Mouse (Mus musculus): Measurements from ENCODE around the gene Znrf4.
"Not testable (repeated sequence)": the region's sequence is repeated elsewhere in the genome, so short reads cannot be mapped to it uniquely, and the experiment has no call there.

The Znrf4 gene

DNA sequence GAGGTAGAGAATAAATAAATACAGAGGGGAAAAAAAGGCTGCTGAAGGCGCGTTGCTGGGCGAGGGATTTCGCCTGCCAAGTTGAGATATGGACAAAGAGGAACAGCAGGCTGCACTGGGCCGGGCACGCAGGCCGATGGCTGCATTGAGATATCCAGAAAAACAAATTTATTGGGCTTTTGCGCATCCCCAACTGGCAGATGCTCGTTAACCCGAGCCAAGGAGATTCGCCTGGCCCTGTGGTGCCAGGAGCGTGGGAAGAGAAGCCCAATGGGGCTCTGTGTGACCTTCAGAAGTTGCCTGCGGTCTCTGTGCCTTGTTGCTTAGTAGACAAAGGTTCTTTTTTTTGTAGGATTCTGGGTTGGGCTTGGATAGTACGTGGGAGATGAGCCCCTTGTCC lies 24.0 kb upstream of the Znrf4 start:
- DNase-seq (ENCODE audit: low read depth, low spot score), result no peak

GRCm38 (mm10) chr17:56524943-56525342 lies 12.7 kb upstream of the Znrf4 start:
- no peak for DNase-seq (ENCODE audit: low read depth, low spot score)

- DNase-seq (ENCODE audit: low read depth, low spot score), result no peak
These were observed 10.5 kb upstream of the Znrf4 start for GRCm38 (mm10) chr17:56522744-56523143.

DNA sequence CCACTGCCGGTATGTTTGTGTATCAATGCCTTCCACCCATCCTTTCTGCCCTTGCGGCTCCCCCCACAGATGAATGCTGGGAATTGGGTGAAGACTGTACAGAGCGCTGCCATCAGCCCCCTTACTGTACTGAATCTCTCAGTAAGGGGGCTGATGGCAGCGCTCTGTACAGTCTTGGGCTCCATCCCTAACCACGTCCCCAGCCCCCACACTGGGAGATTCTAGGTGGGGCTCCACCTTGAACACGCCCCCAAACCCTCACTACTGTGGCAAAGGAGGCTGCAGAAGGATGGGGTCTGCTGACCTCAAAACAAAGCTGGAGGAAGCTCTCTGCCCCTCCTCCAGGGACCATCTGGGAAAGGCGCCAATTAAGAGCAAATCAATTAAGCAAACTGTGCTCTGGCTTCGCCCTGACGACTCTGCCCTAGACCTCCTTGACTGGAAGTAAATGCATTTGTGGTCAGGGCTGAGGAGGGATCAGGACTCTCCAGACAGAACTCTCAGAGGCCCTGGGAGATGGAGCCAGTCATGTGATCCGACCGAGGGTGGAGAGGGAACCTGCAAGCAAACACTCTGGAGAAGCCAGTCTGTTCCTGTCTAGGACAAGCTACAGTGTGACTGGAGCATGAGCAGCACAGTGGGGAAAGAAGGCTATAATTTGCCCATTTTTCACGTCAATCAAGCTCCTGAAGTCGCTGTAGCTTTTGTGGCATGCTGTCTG lies 3.6 kb upstream of the Znrf4 start:
- DNase-seq (ENCODE audit: low read depth, low spot score), result no peak

- no peak for DNase-seq (ENCODE audit: low read depth, low spot score)
These were observed 2.7 kb upstream of the Znrf4 start for GRCm38 (mm10) chr17:56514916-56515315.

GRCm38 (mm10) chr17:56514330-56514729 lies 2.1 kb upstream of the Znrf4 start:
- no peak for DNase-seq (ENCODE audit: low read depth, low spot score)

GRCm38 (mm10) chr17:56511707-56512090 lies 532 bp downstream of the Znrf4 start:
- DNase-seq (ENCODE audit: low read depth, low spot score), result no peak

- DNase-seq (ENCODE audit: low read depth, low spot score), result no peak
These were observed 1.1 kb downstream of the Znrf4 start for GRCm38 (mm10) chr17:56510970-56511706.

DNA sequence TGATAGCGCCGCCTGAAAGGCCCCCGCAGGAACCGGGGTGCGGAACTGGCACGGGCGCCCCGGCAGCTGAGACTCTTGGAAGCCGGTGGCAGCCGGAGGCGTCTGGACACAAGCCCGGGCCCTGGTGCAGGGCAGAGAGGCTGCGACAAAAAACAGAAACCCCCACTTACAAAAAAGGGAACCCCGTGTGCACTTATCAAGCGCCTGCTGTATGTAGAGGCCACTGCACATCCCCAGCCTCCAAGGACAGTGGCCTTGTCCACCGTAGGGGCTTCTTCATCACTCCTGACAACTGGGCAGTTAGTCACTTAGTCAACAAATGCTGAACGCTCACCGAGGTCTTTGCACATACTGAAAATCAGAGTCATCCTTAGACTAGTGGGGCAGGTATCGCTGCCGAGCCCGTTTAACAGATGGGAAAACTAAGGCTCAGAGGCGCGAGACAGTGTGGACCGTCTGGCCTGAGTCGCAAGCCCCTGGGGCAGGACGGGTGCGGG lies 1.7 kb downstream of the Znrf4 start:
- no peak for DNase-seq (ENCODE audit: low read depth, low spot score)

DNA sequence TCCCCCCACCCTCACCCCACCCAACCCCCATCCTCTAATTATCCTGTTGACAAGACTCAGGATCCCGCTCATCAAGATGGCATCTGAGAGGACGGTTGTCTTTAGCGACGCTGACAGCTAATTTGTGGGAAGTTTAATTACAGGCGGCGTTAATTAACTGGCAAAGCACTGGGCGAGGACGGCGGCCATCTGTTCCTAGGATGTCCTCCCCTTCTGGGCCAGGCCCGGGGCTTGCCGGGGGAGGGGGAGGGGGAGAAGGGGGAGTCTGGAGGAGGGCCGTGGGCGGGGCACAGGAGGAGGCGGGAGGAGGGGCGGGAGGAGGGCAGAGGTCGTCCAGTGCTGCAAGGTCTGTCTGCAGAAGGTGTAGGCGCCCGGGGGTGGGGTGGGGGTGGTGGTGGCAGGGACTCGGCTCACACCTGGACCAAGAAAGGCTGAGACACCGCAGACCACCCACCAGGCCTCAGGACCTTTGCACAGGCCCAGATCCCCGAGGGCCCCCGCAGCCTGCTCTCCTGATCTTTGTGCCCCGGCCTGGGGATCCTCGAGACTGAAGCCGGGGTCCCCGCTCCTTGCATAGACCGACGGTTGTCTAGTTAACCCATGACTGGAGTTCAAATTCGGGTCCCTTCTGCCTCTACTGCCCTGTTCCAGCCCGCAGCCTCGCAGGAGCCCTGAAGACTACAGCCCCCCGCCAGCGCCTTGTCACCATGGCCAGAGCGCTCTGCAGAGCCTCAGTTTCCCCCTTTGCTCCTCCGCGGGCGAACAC lies 2.3 kb downstream of the Znrf4 start:
- DNase-seq (ENCODE audit: low read depth, low spot score), result no peak

GRCm38 (mm10) chr17:56509021-56509640 lies 3.1 kb downstream of the Znrf4 start:
- no peak for DNase-seq (ENCODE audit: low read depth, low spot score)

DNA sequence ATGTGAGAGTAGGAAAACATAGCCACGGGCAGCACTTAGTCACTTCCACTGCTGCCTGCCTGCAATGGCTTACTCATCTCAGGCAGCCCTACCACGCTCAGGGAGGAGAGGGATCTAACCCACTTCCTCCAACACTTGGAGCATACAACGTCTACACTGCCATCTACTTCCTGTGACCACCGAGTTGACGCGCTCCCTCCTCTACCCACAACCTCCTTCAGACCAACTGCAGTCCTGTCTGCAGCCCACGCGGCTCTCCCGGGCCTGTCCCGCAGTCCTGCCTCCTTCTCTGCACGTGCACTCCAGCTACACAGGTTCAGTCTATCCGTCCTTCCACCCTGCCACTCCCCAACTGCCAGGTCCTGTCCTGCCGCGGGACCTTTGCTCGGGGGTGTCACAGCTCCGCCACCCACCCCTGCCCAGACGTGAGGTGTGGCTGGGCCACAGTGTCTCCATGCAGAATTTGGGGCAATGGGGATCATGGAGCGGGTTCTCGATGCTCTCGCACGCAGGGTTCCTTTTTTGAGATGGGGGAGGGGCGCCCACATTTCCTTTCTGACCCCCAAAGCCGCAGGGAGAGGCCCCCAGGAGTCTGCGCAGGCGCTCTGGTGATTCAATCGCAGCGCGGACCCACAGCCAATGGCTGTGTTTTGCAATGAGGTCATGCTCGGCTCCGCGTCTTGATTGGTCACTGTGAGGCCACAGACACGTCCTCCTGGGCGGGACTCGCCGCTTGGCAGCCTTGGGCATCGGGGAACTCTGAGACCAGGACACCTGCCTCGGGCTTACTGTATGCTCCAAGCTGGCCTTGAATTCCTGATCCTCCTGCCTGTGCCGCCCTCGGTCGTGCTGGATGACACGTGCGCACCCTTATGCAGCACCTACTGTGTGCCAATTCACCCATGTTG lies 4.8 kb downstream of the Znrf4 start:
- peak; percentile 98 for DNase-seq (ENCODE audit: low read depth, low spot score)

DNA sequence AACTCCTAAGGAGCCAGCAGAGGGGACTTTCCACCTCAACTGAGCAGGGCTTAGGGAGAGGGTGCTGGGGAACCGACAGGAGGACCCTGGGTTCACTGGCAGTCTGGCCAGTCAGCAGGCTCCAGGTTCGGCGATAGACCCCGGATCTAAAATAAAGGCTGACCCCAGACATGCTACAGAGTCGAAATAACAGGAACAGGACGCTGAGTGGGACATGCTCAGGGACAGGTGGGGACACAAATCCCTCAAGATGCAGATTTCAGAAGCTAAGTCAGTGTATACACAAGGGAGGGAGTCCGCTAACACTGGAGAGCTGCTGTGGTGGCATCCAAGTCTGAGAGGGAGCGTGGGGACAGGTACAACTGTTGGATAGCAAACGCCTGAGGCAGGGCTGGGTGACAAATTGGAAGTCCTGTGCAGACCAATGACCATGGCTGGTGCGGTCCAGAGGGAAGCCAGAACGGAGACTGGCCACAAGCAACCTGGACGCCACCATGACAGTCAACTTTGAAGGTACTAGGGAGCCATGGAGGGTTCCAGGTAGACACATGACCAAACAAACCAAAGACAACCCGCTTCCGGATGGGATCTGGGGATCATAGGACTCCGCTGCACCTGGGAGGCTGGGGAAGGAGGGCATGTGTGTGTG lies 5.7 kb downstream of the Znrf4 start:
- peak; percentile 12 for DNase-seq (ENCODE audit: low read depth, low spot score)

- no peak for DNase-seq (ENCODE audit: low read depth, low spot score)
These were observed 6.8 kb downstream of the Znrf4 start for GRCm38 (mm10) chr17:56505401-56505800.

GRCm38 (mm10) chr17:56502526-56502925 lies 9.7 kb downstream of the Znrf4 start:
- DNase-seq (ENCODE audit: low read depth, low spot score), result peak; percentile 56

GRCm38 (mm10) chr17:56501635-56502400 lies 10.4 kb downstream of the Znrf4 start:
- not testable (repeated sequence) for DNase-seq (ENCODE audit: low read depth, low spot score)

DNA sequence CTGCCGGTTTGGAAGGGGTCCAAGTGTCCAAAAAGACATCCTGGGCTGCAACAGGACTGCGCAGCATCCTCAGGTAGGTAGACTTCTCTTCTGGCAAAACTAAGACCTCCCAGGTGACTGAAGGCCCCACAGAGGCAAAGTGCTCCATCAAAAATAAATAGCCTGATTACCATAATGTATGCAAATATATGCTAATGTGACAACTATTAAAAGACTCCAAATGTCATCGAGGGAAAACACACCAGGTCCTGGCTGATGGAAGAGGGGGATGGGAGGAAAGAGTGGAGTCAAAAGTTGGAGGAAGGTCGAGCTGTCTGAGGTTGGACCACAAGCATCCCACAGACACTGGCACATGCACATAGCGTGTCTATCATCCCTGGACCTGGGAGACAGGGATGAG lies 13.0 kb downstream of the Znrf4 start:
- no peak for DNase-seq (ENCODE audit: low read depth, low spot score)

DNA sequence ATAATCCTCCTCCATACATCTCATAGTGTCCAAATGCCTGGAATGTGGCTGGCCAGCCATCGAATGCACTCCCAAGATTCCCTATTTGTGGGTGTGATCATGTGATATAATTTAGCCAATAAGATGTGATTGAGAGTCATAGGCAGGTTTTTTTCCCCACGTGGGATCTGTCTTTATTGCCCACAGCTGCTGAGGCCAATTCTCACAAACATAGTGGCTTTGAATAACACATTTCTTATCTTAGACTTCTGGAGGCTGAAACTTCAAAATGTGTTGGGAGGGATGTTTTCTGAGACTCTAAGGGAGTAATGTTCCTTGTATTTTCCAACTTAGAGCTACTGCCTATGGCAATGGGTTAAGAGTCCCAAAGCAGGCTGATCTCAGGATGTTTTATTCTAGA lies 17.8 kb downstream of the Znrf4 start:
- DNase-seq (ENCODE audit: low read depth, low spot score), result no peak

DNA sequence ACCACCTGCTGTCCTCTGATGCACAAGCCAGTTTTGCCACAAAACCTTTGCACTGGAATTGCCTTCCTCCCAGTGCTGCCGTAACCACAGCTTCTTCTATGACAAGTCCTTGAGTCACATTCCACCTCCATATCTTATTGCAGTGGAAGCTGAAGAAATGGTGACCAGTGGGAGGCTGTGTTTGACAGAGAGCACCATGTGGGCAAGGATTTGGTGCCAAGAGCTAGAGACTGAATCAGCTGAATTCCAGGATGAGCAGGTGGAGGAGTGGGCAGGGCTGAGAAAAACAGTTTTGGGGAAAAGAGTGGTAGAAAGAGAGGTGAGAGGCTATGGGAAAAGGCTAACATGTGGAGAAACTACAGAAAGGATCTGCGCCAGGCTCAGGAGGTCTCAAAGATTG lies 18.4 kb downstream of the Znrf4 start:
- DNase-seq (ENCODE audit: low read depth, low spot score), result no peak

Data from 3T3-L1 (cell line).